Mouse (Mus musculus): Measurements from ENCODE around the gene Abcb1a. TPM values are rescaled to one million over a fixed set of nuclear protein-coding genes. Genes with fewer than 3 reads are reported as not detected.

Gene Abcb1a
- 0.28 and 0.39 TPM in 2 replicates for polyA plus RNA-seq (2016; fragmentation: Nextera tagmentation; extraction: Ambion mirVana)

DNA sequence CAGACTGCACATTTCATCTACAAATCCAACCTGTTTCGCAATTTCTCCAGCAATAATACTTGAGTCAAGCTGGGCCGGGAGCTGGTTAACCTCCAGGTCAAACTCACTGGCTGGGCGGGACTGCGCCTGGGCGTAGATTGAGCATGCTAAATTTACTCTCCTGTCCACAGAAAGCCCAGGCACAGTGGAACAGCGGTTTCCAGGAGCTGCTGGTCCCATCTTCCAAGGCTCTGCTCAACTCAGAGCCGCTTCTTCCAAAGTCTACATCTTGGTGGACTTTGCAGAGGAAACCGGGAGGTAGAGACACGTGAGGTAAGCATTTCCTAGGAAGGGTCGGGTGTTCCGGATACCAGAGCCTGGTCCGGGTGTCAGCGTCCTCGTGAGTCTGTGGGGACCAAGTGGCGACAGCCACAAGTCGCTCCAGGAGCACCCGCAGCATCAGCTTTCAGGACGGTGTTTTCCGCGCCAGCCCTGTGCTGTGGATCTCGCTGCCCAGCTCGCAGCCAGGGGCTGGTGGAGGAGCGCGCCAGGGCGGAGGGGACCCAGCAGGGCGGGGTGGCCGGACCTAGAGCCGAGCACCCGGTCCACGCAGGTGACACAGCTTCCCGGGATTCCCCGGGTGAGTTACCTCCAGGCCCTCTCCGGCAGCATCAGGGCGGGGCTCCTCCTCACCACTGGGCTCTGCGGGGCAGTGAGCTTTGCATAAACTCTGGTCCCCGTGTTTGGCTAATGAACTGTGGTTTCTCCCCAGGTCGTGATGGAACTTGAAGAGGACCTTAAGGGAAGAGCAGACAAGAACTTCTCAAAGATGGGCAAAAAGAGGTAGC is at the start of gene Abcb1a:
TSS of gene Abcb1a (plus strand) at position 167 of the 827 bp plus-strand sequence.
- no peaks in the 10 kb centered on the region for H3K27me3 ChIP-seq
- WGBS = 5% methylated on average over 37 of the region's 37 CpGs
- no peaks in the 10 kb centered on the region for H3K36me3 ChIP-seq
- peak within 1 kb of the TSS; percentile 46 for H3K4me3 ChIP-seq
- H3K4me2 ChIP-seq (replicated peaks) = peak within 1 kb of the TSS; percentile 94
- no peak within 1 kb of the TSS for H3K27ac ChIP-seq
- ATAC-seq (ENCODE audit: insufficient number of reproducible peaks, insufficient read depth, low FRiP score, low TSS enrichment) = peak; percentile 60; the same call in 1 of the 2 replicates
- H3K9me3 ChIP-seq = no peaks in the 10 kb centered on the region
- H3K4me1 ChIP-seq = 0 out of 2 replicates have a peak, but pooled peaks cover 4% of the 10 kb centered on the region
- H3K9ac ChIP-seq = peak within 1 kb of the TSS; percentile 54

DNA sequence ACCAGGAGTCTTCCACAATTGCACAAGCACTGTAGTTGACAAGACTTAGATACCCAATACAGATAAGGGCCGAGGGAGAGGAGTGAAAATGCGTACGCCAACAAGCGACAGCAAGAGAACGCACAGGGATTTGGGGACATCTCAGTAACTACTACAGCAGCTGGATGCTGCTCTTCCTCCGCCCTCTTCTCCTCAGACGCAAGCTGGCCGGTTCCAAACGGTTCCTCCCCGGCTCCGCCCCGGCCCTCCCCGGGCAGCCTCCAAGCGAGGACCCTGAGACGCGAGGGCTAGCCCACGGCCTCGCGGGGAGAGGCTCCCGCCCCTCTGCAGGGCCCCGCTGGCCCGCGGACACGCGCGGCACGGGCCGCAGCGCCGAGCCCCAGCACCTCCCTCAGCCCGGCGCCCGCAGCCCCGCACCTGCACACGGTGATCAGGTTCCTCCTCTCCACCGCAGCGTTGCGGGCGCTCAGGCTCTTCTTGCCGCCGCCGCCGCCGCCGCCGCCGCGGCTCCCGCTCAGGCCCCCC is 37.7 kb upstream of the Abcb1a start:
- Histone ChIP-seq H3K27ac (peak overlapping the region; percentile 54), H3K4me2 (replicated peaks) (peak overlapping the region; percentile 95), H3K27me3 (no peaks in the 10 kb centered on the region), H3K9me3 (no peaks in the 10 kb centered on the region), H3K36me3 (no peaks in the 10 kb centered on the region), H3K4me1 (no peaks in the 10 kb centered on the region), H3K4me3 (peak overlapping the region; percentile 74), H3K9ac (peak overlapping the region; percentile 73)
- peak; percentile 73 for ATAC-seq (ENCODE audit: insufficient number of reproducible peaks, insufficient read depth, low FRiP score, low TSS enrichment)
- under 1% methylated on average over 40 of the region's 49 CpGs for WGBS

- Histone ChIP-seq H3K36me3 (no peaks in the 10 kb centered on the region), H3K4me2 (replicated peaks) (peak within 1 kb of the TSS; percentile 95), H3K27me3 (no peaks in the 10 kb centered on the region), H3K9me3 (no peaks in the 10 kb centered on the region), H3K4me1 (no peaks in the 10 kb centered on the region), H3K4me3 (peak within 1 kb of the TSS; percentile 74), H3K9ac (peak within 1 kb of the TSS; percentile 73), H3K27ac (peak within 1 kb of the TSS; percentile 54)
- peak; percentile 98 for ATAC-seq (ENCODE audit: insufficient number of reproducible peaks, insufficient read depth, low FRiP score, low TSS enrichment)
- 1% methylated on average over 65 of the region's 74 CpGs for WGBS
Observed at GRCm38 (mm10) chr5:8622596-8623231, 37.2 kb upstream of the Abcb1a start, which contains the start of gene Rundc3b. TSS of gene Rundc3b (minus strand) at chr5:8622952.

- ATAC-seq (ENCODE audit: insufficient number of reproducible peaks, insufficient read depth, low FRiP score, low TSS enrichment) = no peak
- Histone ChIP-seq H3K4me2 (replicated peaks) (no peak overlapping the region), H3K9ac (no peak overlapping the region), H3K36me3 (no peaks in the 10 kb centered on the region), H3K4me3 (no peak overlapping the region), H3K27me3 (no peaks in the 10 kb centered on the region), H3K27ac (no peak overlapping the region), H3K9me3 (no peaks in the 10 kb centered on the region), H3K4me1 (no peaks in the 10 kb centered on the region)
- WGBS = 84% methylated on average over 3 of the region's 3 CpGs
Observed at GRCm38 (mm10) chr5:8632901-8633300, 27.0 kb upstream of the Abcb1a start.

DNA sequence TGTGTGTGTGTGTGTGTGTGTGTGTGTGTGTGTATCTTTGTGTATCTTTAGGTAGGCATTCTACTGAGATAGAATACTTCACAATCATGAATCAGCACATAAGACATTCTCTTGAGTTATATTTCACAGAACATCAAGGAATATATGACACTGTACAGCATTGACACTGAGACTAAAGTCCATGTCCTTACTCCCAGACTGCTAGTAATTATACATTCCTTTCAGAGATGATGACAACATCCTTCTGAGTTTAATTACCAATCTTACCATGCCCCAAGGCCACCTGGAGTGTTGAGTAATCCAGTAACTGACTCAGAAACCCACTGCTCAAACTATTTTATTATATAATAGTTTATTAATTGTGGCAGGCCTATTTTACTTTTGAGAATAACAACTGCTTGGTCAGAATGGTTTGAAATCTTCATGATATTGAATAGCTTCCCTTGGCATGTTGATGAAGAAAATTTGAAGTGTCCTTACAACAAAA is 25.3 kb upstream of the Abcb1a start:
- Histone ChIP-seq H3K9me3 (no peaks in the 10 kb centered on the region), H3K27ac (no peak overlapping the region), H3K4me3 (no peak overlapping the region), H3K9ac (no peak overlapping the region), H3K36me3 (no peaks in the 10 kb centered on the region), H3K4me2 (replicated peaks) (no peak overlapping the region), H3K27me3 (no peaks in the 10 kb centered on the region), H3K4me1 (no peaks in the 10 kb centered on the region)
- no peak for ATAC-seq (ENCODE audit: insufficient number of reproducible peaks, insufficient read depth, low FRiP score, low TSS enrichment)

DNA sequence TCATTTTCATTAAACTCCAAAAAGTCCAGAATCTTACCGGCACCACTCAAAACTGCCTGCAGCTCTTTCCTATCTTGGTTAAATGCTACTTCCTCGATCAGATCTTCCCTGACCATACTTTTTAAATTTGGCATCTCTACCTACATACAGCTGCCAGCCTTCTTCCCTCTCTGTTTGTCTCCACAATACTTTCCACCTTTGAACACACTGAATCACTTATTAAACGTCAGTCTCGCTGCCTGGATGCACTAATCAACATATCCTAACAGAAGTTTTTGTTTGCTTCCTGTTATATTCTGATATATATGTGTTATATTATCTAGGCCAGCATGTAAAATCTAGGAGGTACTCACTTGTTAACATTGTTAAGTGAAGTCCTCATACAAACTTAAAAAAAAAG is 11.6 kb upstream of the Abcb1a start:
- H3K27me3 ChIP-seq = no peaks in the 10 kb centered on the region
- no peak overlapping the region for H3K9ac ChIP-seq
- ATAC-seq (ENCODE audit: insufficient number of reproducible peaks, insufficient read depth, low FRiP score, low TSS enrichment) = no peak
- 69% methylated on average over 4 of the region's 4 CpGs for WGBS
- no peak overlapping the region for H3K27ac ChIP-seq
- H3K4me3 ChIP-seq = no peak overlapping the region
- no peaks in the 10 kb centered on the region for H3K4me1 ChIP-seq
- H3K36me3 ChIP-seq = no peaks in the 10 kb centered on the region
- H3K9me3 ChIP-seq = no peaks in the 10 kb centered on the region
- no peak overlapping the region for H3K4me2 ChIP-seq (replicated peaks)

GRCm38 (mm10) chr5:8648774-8649173 is 11.1 kb upstream of the Abcb1a start:
- Histone ChIP-seq H3K9ac (no peak overlapping the region), H3K36me3 (no peaks in the 10 kb centered on the region), H3K4me3 (no peak overlapping the region), H3K4me2 (replicated peaks) (no peak overlapping the region), H3K9me3 (no peaks in the 10 kb centered on the region), H3K4me1 (no peaks in the 10 kb centered on the region), H3K27me3 (no peaks in the 10 kb centered on the region), H3K27ac (no peak overlapping the region)
- ATAC-seq (ENCODE audit: insufficient number of reproducible peaks, insufficient read depth, low FRiP score, low TSS enrichment) = no peak

DNA sequence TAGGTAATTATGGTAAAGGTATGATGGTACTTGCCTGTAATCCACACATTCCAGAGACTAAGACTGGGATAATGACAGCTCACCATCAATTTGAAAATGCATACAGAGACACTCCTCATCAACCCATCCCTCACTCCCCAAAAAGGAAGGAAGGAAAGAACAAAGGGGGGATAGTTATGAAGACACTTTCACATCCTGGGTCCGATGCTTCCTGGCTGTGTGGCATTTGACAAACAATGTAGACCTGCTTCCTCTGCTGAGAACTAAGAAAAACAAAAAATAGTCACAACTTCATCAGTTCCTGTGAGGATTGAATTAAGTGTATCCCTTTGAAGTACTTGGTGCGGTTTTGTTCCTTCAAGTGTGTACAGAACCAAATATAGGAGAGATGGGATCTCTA is 7.8 kb upstream of the Abcb1a start:
- no peak overlapping the region for H3K4me2 ChIP-seq (replicated peaks)
- ATAC-seq (ENCODE audit: insufficient number of reproducible peaks, insufficient read depth, low FRiP score, low TSS enrichment) = no peak
- H3K27ac ChIP-seq = no peak overlapping the region
- no peaks in the 10 kb centered on the region for H3K4me1 ChIP-seq
- no peak overlapping the region for H3K4me3 ChIP-seq
- no peaks in the 10 kb centered on the region for H3K9me3 ChIP-seq
- no peaks in the 10 kb centered on the region for H3K36me3 ChIP-seq
- H3K27me3 ChIP-seq = no peaks in the 10 kb centered on the region
- 75% methylated on average over 2 of the region's 2 CpGs for WGBS
- H3K9ac ChIP-seq = no peak overlapping the region

GRCm38 (mm10) chr5:8660738-8661151 is 868 bp downstream of the Abcb1a start:
- Histone ChIP-seq H3K4me1 (0 out of 2 replicates have a peak, but pooled peaks cover 4% of the 10 kb centered on the region), H3K4me3 (peak overlapping the region; percentile 46), H3K36me3 (no peaks in the 10 kb centered on the region), H3K9me3 (no peaks in the 10 kb centered on the region), H3K27ac (no peak overlapping the region), H3K27me3 (no peaks in the 10 kb centered on the region), H3K9ac (no peak overlapping the region), H3K4me2 (replicated peaks) (peak overlapping the region; percentile 94)
- WGBS = 60% methylated on average over 10 of the region's 10 CpGs
- no peak for ATAC-seq (ENCODE audit: insufficient number of reproducible peaks, insufficient read depth, low FRiP score, low TSS enrichment)

GRCm38 (mm10) chr5:8664678-8665077 is 4.8 kb downstream of the Abcb1a start:
- Histone ChIP-seq H3K9me3 (no peaks in the 10 kb centered on the region), H3K4me3 (no peak overlapping the region), H3K27me3 (no peaks in the 10 kb centered on the region), H3K27ac (no peak overlapping the region), H3K4me2 (replicated peaks) (no peak overlapping the region), H3K9ac (no peak overlapping the region), H3K4me1 (0 out of 2 replicates have a peak, but pooled peaks cover 4% of the 10 kb centered on the region), H3K36me3 (no peaks in the 10 kb centered on the region)
- WGBS = 87% methylated on average over 3 of the region's 3 CpGs
- ATAC-seq (ENCODE audit: insufficient number of reproducible peaks, insufficient read depth, low FRiP score, low TSS enrichment) = no peak

- H3K27me3 ChIP-seq = no peaks in the 10 kb centered on the region
- ATAC-seq (ENCODE audit: insufficient number of reproducible peaks, insufficient read depth, low FRiP score, low TSS enrichment) = no peak
- H3K9me3 ChIP-seq = no peaks in the 10 kb centered on the region
- 81% methylated on average over 9 of the region's 9 CpGs for WGBS
- H3K4me3 ChIP-seq = no peak overlapping the region
- H3K36me3 ChIP-seq = no peaks in the 10 kb centered on the region
- no peak overlapping the region for H3K9ac ChIP-seq
- no peaks in the 10 kb centered on the region for H3K4me1 ChIP-seq
- H3K4me2 ChIP-seq (replicated peaks) = no peak overlapping the region
- no peak overlapping the region for H3K27ac ChIP-seq
Observed at GRCm38 (mm10) chr5:8667758-8668474, 8.0 kb downstream of the Abcb1a start.
